Comparison of ENCODE assay signal across 9 mouse cellular contexts in genomic region chr2:32731911-32732310, GRCm38 (mm10). TPM values are rescaled to one million over a fixed set of nuclear protein-coding genes. Genes with fewer than 3 reads are reported as not detected.
A peak's percentile ranks its signal among the peaks of the same experiment; 100 is the strongest.
DNase-seq lines count a peak whose midpoint lies in the region; ATAC-seq and TF ChIP-seq lines count a peak whose summit lies in the region.
"Had no signal": no experiment of that assay in that cellular context is flagged by ENCODE, and none has a peak within 500 bp of the region (broad histone marks: within the 10 kb centered on the region; RNA-seq: fewer than 3 reads in every experiment).

No protein-coding gene starts in this region.

- ATAC-seq in hindbrain, embryonic 12.5 days (ENCODE audit: low FRiP score): no peak
- ATAC-seq in hindbrain, postnatal 0 days: no peak
- ATAC-seq in midbrain, embryonic 16.5 days: no peak
- no peak for ATAC-seq in midbrain, embryonic 13.5 days
- ATAC-seq in stomach, postnatal 0 days (ENCODE audit: low FRiP score, low TSS enrichment): no peak
- no peak for ATAC-seq in forebrain, embryonic 12.5 days (ENCODE audit: low FRiP score)
- ATAC-seq: forebrain, embryonic 16.5 days had no signal

- H3K4me1 ChIP-seq in hindbrain, embryonic 12.5 days: peaks cover 22% of the 10 kb centered on the region
- peaks cover 3% of the 10 kb centered on the region; the same call in 1 of the 2 replicates for H3K4me1 ChIP-seq in hindbrain, postnatal 0 days (ENCODE audit: insufficient read depth, low read length)
- 0 out of 2 replicates have a peak, but pooled peaks cover 3% of the 10 kb centered on the region for H3K4me1 ChIP-seq in midbrain, embryonic 16.5 days (ENCODE audit: control insufficient read depth, insufficient read depth, low read length)
- peaks cover 12% of the 10 kb centered on the region for H3K4me1 ChIP-seq in midbrain, embryonic 13.5 days (replicated peaks)
- H3K4me1 ChIP-seq in stomach, postnatal 0 days (replicated peaks; ENCODE audit: control insufficient read depth, insufficient read depth): no peaks in the 10 kb centered on the region
- H3K4me1 ChIP-seq in forebrain, embryonic 12.5 days: peaks cover 12% of the 10 kb centered on the region

- TF ChIP-seq EP300 in stomach, postnatal 0 days (optimal IDR thresholded peaks at IDR 0.05): no peak

- 0 out of 2 replicates have a peak overlapping the region, but pooled peaks have one; percentile 30 for H3K27ac ChIP-seq in hindbrain, embryonic 12.5 days
- no peak overlapping the region for H3K27ac ChIP-seq in hindbrain, postnatal 0 days
- peak overlapping the region; percentile 22; the same call in 1 of the 2 replicates for H3K27ac ChIP-seq in midbrain, embryonic 16.5 days (ENCODE audit: low read length)
- no peak overlapping the region for H3K27ac ChIP-seq in midbrain, embryonic 13.5 days
- peak overlapping the region; percentile 40; the same call in 1 of the 2 replicates for H3K27ac ChIP-seq in stomach, postnatal 0 days (replicated peaks)
- no peak overlapping the region for H3K27ac ChIP-seq in forebrain, embryonic 12.5 days

- 0 out of 2 replicates have a peak overlapping the region, but pooled peaks have one; percentile 13 for H3K9ac ChIP-seq in hindbrain, embryonic 12.5 days
- no peak overlapping the region for H3K9ac ChIP-seq in hindbrain, postnatal 0 days (replicated peaks; ENCODE audit: low read length)
- peak overlapping the region; percentile 11; the same call in 1 of the 2 replicates for H3K9ac ChIP-seq in midbrain, embryonic 16.5 days (ENCODE audit: low read depth, low read length)
- H3K9ac ChIP-seq in midbrain, embryonic 13.5 days (replicated peaks): no peak overlapping the region
- H3K9ac ChIP-seq in stomach, postnatal 0 days (ENCODE audit: low read length): no peak overlapping the region
- no peak overlapping the region for H3K9ac ChIP-seq in forebrain, embryonic 12.5 days

- 73% methylated on average over 4 of the region's 4 CpGs for WGBS in hindbrain, embryonic 12.5 days
- 70% methylated on average over 4 of the region's 4 CpGs for WGBS in hindbrain, postnatal 0 days
- WGBS in midbrain, embryonic 16.5 days: 77% methylated on average over 4 of the region's 4 CpGs
- WGBS in midbrain, embryonic 13.5 days: 78% methylated on average over 4 of the region's 4 CpGs
- 48% methylated on average over 4 of the region's 4 CpGs for WGBS in stomach, postnatal 0 days
- whole genome bisulfite sequencing in forebrain, embryonic 12.5 days: 80% methylated on average over 4 of the region's 4 CpGs

- no peaks in the 10 kb centered on the region for H3K36me3 ChIP-seq in hindbrain, embryonic 12.5 days
- no peaks in the 10 kb centered on the region for H3K36me3 ChIP-seq in hindbrain, postnatal 0 days (ENCODE audit: insufficient read depth, low read length)
- no peaks in the 10 kb centered on the region for H3K36me3 ChIP-seq in midbrain, embryonic 16.5 days (ENCODE audit: control insufficient read depth, insufficient read depth, low read length)
- H3K36me3 ChIP-seq in midbrain, embryonic 13.5 days: no peaks in the 10 kb centered on the region
- no peaks in the 10 kb centered on the region for H3K36me3 ChIP-seq in stomach, postnatal 0 days (ENCODE audit: control insufficient read depth, insufficient read depth, low read length)
- no peaks in the 10 kb centered on the region for H3K36me3 ChIP-seq in forebrain, embryonic 12.5 days (replicated peaks)

- no peak for TF ChIP-seq CTCF in hindbrain, postnatal 0 days (IDR thresholded peaks at IDR 0.05; ENCODE audit: low read depth)
- no peak for TF ChIP-seq CTCF in stomach, postnatal 0 days (IDR thresholded peaks at IDR 0.05; ENCODE audit: low read depth)

- no peak overlapping the region for H3K4me2 ChIP-seq in hindbrain, embryonic 12.5 days (replicated peaks)
- no peak overlapping the region for H3K4me2 ChIP-seq in hindbrain, postnatal 0 days (ENCODE audit: low read depth, low read length)
- H3K4me2 ChIP-seq in midbrain, embryonic 16.5 days (ENCODE audit: low read length): no peak overlapping the region
- H3K4me2 ChIP-seq in midbrain, embryonic 13.5 days (replicated peaks): no peak overlapping the region
- H3K4me2 ChIP-seq in stomach, postnatal 0 days (replicated peaks; ENCODE audit: low read depth): no peak overlapping the region
- no peak overlapping the region for H3K4me2 ChIP-seq in forebrain, embryonic 12.5 days

- no peak overlapping the region for H3K4me3 ChIP-seq in hindbrain, embryonic 12.5 days
- H3K4me3 ChIP-seq in hindbrain, postnatal 0 days (ENCODE audit: low read length): no peak overlapping the region
- no peak overlapping the region for H3K4me3 ChIP-seq in midbrain, embryonic 16.5 days (ENCODE audit: low read depth, low read length)
- no peak overlapping the region for H3K4me3 ChIP-seq in midbrain, embryonic 13.5 days (replicated peaks)
- H3K4me3 ChIP-seq in stomach, postnatal 0 days (ENCODE audit: low read depth, low read length): no peak overlapping the region
- no peak overlapping the region for H3K4me3 ChIP-seq in forebrain, embryonic 12.5 days (replicated peaks)

- H3K9me3 ChIP-seq in hindbrain, embryonic 12.5 days (replicated peaks): no peaks in the 10 kb centered on the region
- H3K9me3 ChIP-seq in hindbrain, postnatal 0 days (ENCODE audit: low read length): no peaks in the 10 kb centered on the region
- no peaks in the 10 kb centered on the region for H3K9me3 ChIP-seq in midbrain, embryonic 16.5 days (replicated peaks; ENCODE audit: control insufficient read depth, low read length, poor library complexity, severe bottlenecking)
- H3K9me3 ChIP-seq in midbrain, embryonic 13.5 days: no peaks in the 10 kb centered on the region
- no peaks in the 10 kb centered on the region for H3K9me3 ChIP-seq in stomach, postnatal 0 days (ENCODE audit: control insufficient read depth, low read length)
- H3K9me3 ChIP-seq in forebrain, embryonic 12.5 days: no peaks in the 10 kb centered on the region

- DNase-seq in hindbrain, postnatal 0 days (ENCODE audit: low spot score): no peak
- DNase-seq in kidney, postnatal 10 days: peak; percentile 58
- DNase-seq in stomach, postnatal 0 days (ENCODE audit: low spot score): no peak
- DNase-seq in thymus, postnatal 36 days: no peak

- no peaks in the 10 kb centered on the region for H3K27me3 ChIP-seq in hindbrain, embryonic 12.5 days
- no peaks in the 10 kb centered on the region for H3K27me3 ChIP-seq in hindbrain, postnatal 0 days (ENCODE audit: insufficient read depth, low read length)
- no peaks in the 10 kb centered on the region for H3K27me3 ChIP-seq in midbrain, embryonic 16.5 days (ENCODE audit: control insufficient read depth, insufficient read depth, low read depth, low read length)
- H3K27me3 ChIP-seq in midbrain, embryonic 13.5 days: no peaks in the 10 kb centered on the region
- H3K27me3 ChIP-seq in stomach, postnatal 0 days (ENCODE audit: control insufficient read depth, insufficient read depth, low read length): no peaks in the 10 kb centered on the region
- peaks cover 16% of the 10 kb centered on the region for H3K27me3 ChIP-seq in forebrain, embryonic 12.5 days

RNA-seq across cellular contexts. Expression of gene 6330409D20Rik, which starts 8.9 kb away (rescaled TPM):
- 1.6 and 2.0 TPM in 2 replicates for polyA plus RNA-seq in hindbrain, embryonic 12.5 days (2016; fragmentation: Nextera tagmentation; extraction: Ambion mirVana)
- 1.7 and 3.2 TPM in 2 replicates for total RNA-seq in hindbrain, postnatal 0 days (2014; rRNA removed)
- 3.6 and 5.1 TPM in 2 replicates for polyA plus RNA-seq in hindbrain, postnatal 0 days (2015; fragmentation: Nextera tagmentation; extraction: Ambion mirVana)
- 3.2 and 3.5 TPM in 2 replicates for polyA plus RNA-seq in midbrain, embryonic 16.5 days (2015; fragmentation: Nextera tagmentation; extraction: Ambion mirVana)
- 3.9 TPM in 2 replicates for polyA plus RNA-seq in midbrain, embryonic 13.5 days (2015; fragmentation: Nextera tagmentation; extraction: Ambion mirVana)
- polyA plus RNA-seq in stomach, postnatal 0 days (2015; fragmentation: Nextera tagmentation; extraction: Ambion mirVana): not detected in 2 replicates
- 1.9 and 2.1 TPM in 2 replicates for polyA plus RNA-seq in forebrain, embryonic 12.5 days (2016; fragmentation: Nextera tagmentation; extraction: Ambion mirVana)

RNA-seq across cellular contexts. Expression of gene Sh2d3c, which starts 11.1 kb away (rescaled TPM):
- 33.5 and 34.8 TPM in 2 replicates for polyA plus RNA-seq in hindbrain, embryonic 12.5 days (2016; fragmentation: Nextera tagmentation; extraction: Ambion mirVana)
- 43.8 and 56.9 TPM in 2 replicates for total RNA-seq in hindbrain, postnatal 0 days (2014; rRNA removed)
- polyA plus RNA-seq in hindbrain, postnatal 0 days (2015; fragmentation: Nextera tagmentation; extraction: Ambion mirVana): 49.5 and 52.8 TPM in 2 replicates
- 51.1 and 59.3 TPM in 2 replicates for polyA plus RNA-seq in midbrain, embryonic 16.5 days (2015; fragmentation: Nextera tagmentation; extraction: Ambion mirVana)
- 37.8 and 40.7 TPM in 2 replicates for polyA plus RNA-seq in midbrain, embryonic 13.5 days (2015; fragmentation: Nextera tagmentation; extraction: Ambion mirVana)
- 7.7 and 8.4 TPM in 2 replicates for polyA plus RNA-seq in stomach, postnatal 0 days (2015; fragmentation: Nextera tagmentation; extraction: Ambion mirVana)
- polyA plus RNA-seq in forebrain, embryonic 12.5 days (2016; fragmentation: Nextera tagmentation; extraction: Ambion mirVana): 30.1 and 35.1 TPM in 2 replicates

RNA-seq across cellular contexts. Expression of gene Cdk9, which starts 19.0 kb away (rescaled TPM):
- 99.0 and 101 TPM in 2 replicates for polyA plus RNA-seq in hindbrain, embryonic 12.5 days (2016; fragmentation: Nextera tagmentation; extraction: Ambion mirVana)
- 108 and 116 TPM in 2 replicates for total RNA-seq in hindbrain, postnatal 0 days (2014; rRNA removed)
- 61.1 and 65.3 TPM in 2 replicates for polyA plus RNA-seq in hindbrain, postnatal 0 days (2015; fragmentation: Nextera tagmentation; extraction: Ambion mirVana)
- polyA plus RNA-seq in midbrain, embryonic 16.5 days (2015; fragmentation: Nextera tagmentation; extraction: Ambion mirVana): 61.3 and 67.3 TPM in 2 replicates
- 78.5 and 84.5 TPM in 2 replicates for polyA plus RNA-seq in midbrain, embryonic 13.5 days (2015; fragmentation: Nextera tagmentation; extraction: Ambion mirVana)
- 55.8 and 57.8 TPM in 2 replicates for polyA plus RNA-seq in stomach, postnatal 0 days (2015; fragmentation: Nextera tagmentation; extraction: Ambion mirVana)
- polyA plus RNA-seq in forebrain, embryonic 12.5 days (2016; fragmentation: Nextera tagmentation; extraction: Ambion mirVana): 105 and 110 TPM in 2 replicates

RNA-seq across cellular contexts. Expression of gene Tor2a, which starts 25.1 kb away (rescaled TPM):
- 52.1 and 55.9 TPM in 2 replicates for polyA plus RNA-seq in hindbrain, embryonic 12.5 days (2016; fragmentation: Nextera tagmentation; extraction: Ambion mirVana)
- 75.1 and 81.1 TPM in 2 replicates for total RNA-seq in hindbrain, postnatal 0 days (2014; rRNA removed)
- polyA plus RNA-seq in hindbrain, postnatal 0 days (2015; fragmentation: Nextera tagmentation; extraction: Ambion mirVana): 48.2 and 49.1 TPM in 2 replicates
- polyA plus RNA-seq in midbrain, embryonic 16.5 days (2015; fragmentation: Nextera tagmentation; extraction: Ambion mirVana): 46.9 and 48.5 TPM in 2 replicates
- 48.0 and 52.6 TPM in 2 replicates for polyA plus RNA-seq in midbrain, embryonic 13.5 days (2015; fragmentation: Nextera tagmentation; extraction: Ambion mirVana)
- polyA plus RNA-seq in stomach, postnatal 0 days (2015; fragmentation: Nextera tagmentation; extraction: Ambion mirVana): 45.9 and 50.3 TPM in 2 replicates
- polyA plus RNA-seq in forebrain, embryonic 12.5 days (2016; fragmentation: Nextera tagmentation; extraction: Ambion mirVana): 53.3 and 57.0 TPM in 2 replicates

RNA-seq across cellular contexts. Expression of gene Fpgs, which starts 28.0 kb away (rescaled TPM):
- 19.5 and 20.1 TPM in 2 replicates for polyA plus RNA-seq in hindbrain, embryonic 12.5 days (2016; fragmentation: Nextera tagmentation; extraction: Ambion mirVana)
- 23.1 and 32.6 TPM in 2 replicates for total RNA-seq in hindbrain, postnatal 0 days (2014; rRNA removed)
- 22.8 and 23.4 TPM in 2 replicates for polyA plus RNA-seq in hindbrain, postnatal 0 days (2015; fragmentation: Nextera tagmentation; extraction: Ambion mirVana)
- 21.1 and 23.5 TPM in 2 replicates for polyA plus RNA-seq in midbrain, embryonic 16.5 days (2015; fragmentation: Nextera tagmentation; extraction: Ambion mirVana)
- 16.5 and 16.6 TPM in 2 replicates for polyA plus RNA-seq in midbrain, embryonic 13.5 days (2015; fragmentation: Nextera tagmentation; extraction: Ambion mirVana)
- 15.1 and 17.3 TPM in 2 replicates for polyA plus RNA-seq in stomach, postnatal 0 days (2015; fragmentation: Nextera tagmentation; extraction: Ambion mirVana)
- 16.4 and 19.6 TPM in 2 replicates for polyA plus RNA-seq in forebrain, embryonic 12.5 days (2016; fragmentation: Nextera tagmentation; extraction: Ambion mirVana)

Comparison
In these comparisons a context has a peak if more than half of its experiments do, and no peak if none do; other contexts are left out.
1. H3K27ac ChIP-seq: peak in hindbrain, embryonic 12.5 days (single experiment), midbrain, embryonic 16.5 days (single experiment) and stomach, postnatal 0 days (single experiment); none in hindbrain, postnatal 0 days (single experiment), midbrain, embryonic 13.5 days (single experiment) and forebrain, embryonic 12.5 days (single experiment).
2. H3K9ac ChIP-seq: peak in hindbrain, embryonic 12.5 days (single experiment) and midbrain, embryonic 16.5 days (single experiment); none in hindbrain, postnatal 0 days (single experiment), midbrain, embryonic 13.5 days (single experiment), stomach, postnatal 0 days (single experiment) and forebrain, embryonic 12.5 days (single experiment).